Mouse (Mus musculus): ENCODE measurements around the gene Ints1.

The Ints1 gene

GRCm38 (mm10) chr5:139801231-139801630, 25.8 kb upstream of the Ints1 start:
- no peak for DNase-seq (ENCODE audit: low read depth, low spot score)

- DNase-seq (ENCODE audit: low read depth, low spot score) = no peak
These were observed 24.5 kb upstream of the Ints1 start for GRCm38 (mm10) chr5:139799801-139800590.

DNA sequence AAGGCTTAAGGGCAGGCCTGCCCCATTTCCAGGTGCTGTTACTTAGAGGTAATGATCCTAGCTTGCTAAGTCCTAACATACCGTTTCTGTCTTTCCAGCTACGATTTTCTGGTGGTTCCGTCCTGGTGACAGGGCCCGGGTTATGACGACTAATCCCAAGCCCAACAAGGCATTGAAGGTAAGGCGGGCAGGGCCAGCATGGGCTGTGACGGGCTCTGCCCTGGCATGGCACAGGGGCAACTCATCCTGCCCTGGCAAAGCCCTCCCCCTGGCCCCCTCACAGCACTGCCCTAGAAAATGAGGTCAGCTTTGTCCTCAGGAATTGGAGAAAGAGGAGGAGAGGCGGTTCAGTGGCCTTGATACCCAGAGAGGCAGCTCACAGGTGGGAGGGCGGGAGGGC, 23.6 kb upstream of the Ints1 start:
- DNase-seq (ENCODE audit: low read depth, low spot score) = no peak

DNA sequence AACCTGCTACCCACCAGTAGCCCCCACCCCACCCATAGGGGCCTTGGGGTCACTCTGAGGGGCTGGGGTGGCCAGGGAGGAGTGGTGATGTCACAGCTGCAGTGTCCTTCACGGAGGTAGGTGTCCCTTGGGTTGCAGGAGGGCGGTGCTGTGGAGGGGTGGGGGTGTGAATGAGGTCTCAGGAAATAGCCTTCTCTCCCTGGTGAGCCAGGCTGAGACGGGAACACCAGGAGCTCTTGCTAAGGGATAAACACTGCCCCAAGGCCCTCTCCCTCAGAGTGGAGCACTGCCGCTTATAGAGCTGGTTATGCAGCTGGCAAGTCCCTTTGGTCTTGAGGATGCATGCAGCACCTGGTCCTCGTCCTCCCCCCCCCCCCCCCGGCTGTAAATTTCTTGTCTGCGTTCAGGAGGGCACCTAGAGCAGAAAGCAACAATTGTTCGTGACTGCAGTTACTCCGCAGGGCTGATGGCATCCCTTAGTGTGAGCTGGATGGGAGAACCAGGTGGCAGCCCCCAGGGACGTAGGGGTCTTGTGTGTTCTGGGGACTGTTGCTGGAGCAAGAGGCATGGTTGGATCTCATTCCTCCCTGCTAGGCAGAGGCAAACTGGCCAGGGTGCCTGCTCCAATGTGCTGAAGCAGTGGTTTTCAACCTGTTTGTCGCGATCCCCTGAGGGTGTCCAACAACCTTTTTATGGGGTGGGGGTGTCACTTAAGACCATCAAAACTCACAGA, 22.9 kb upstream of the Ints1 start:
- DNase-seq (ENCODE audit: low read depth, low spot score) = no peak

DNA sequence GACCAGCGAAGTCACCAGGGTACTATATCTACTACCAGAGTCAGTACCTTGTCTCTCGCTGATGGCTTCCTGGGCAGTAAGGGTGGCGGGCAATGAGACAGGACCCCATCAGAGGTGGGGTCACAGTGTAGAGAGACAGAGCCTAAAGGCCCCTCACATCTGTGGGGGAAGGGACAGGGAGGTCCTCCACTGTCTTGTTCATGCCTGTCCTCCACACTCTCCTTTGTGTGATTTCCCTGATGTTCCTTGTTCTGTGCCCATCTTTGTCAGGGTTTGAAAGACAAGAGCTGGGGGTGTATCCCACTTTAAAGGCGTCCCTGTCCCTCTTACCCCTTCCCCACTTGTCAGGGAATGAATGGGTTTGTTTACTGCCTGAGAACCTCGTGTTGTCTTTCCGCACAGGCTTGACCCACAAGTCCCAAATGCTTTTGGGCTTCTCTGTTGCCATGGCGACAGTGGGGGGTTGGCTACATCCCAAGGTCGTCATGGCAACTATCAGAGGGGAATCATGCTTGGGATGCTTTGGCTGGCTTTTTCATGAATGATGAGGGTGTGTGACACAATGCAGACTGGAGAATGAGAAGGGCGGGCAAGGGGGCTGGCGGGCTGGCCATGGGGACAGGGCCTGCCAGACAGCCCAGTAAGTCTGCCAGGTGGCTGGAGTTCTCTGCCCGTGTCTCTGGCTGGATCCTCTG, 22.1 kb upstream of the Ints1 start:
- peak; percentile 87 for DNase-seq (ENCODE audit: low read depth, low spot score)

GRCm38 (mm10) chr5:139796900-139797299, 21.4 kb upstream of the Ints1 start:
- DNase-seq (ENCODE audit: low read depth, low spot score) = peak; percentile 67

- no peak for DNase-seq (ENCODE audit: low read depth, low spot score)
These were observed 20.6 kb upstream of the Ints1 start for GRCm38 (mm10) chr5:139796001-139796620.

GRCm38 (mm10) chr5:139794938-139795337, 19.5 kb upstream of the Ints1 start:
- DNase-seq (ENCODE audit: low read depth, low spot score) = no peak

- DNase-seq (ENCODE audit: low read depth, low spot score) = no peak
These were observed 18.7 kb upstream of the Ints1 start for GRCm38 (mm10) chr5:139794137-139794536.

DNA sequence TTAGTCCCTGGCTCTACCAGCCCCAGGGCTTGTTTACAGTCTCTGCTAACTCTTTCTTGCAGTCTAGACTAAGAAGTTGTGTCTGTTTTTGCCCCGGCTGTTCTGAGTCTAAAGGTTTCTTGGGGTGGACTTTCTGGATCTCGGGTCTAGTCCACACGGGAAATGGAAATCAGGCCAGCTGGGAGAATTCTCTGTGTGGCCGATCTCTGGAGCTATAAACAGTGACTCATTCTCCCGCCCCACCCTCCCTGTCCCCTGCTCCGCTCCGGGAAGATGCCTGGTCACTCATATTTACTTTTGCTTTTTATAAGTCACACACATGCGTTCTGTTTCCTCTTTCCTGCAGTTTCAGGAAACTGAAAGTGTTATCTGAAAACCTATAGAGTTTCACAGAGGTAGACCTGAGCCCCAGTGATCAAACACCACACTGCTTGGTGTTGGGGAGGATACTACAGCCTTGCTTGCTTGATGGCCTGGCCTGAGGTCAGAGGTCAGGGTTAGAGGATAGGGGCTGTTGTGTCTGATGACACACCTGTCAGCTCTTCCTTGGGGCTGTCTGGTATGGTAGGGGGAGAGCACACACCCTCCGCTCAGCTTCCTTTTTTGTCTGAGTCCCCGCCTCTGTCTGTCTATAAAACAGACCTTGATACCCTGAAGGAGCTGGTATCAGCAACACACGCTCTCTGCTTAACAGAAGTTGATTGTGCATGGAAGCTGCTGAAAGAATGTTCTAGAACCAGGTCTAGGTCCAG, 18.0 kb upstream of the Ints1 start:
- DNase-seq (ENCODE audit: low read depth, low spot score) = no peak

DNA sequence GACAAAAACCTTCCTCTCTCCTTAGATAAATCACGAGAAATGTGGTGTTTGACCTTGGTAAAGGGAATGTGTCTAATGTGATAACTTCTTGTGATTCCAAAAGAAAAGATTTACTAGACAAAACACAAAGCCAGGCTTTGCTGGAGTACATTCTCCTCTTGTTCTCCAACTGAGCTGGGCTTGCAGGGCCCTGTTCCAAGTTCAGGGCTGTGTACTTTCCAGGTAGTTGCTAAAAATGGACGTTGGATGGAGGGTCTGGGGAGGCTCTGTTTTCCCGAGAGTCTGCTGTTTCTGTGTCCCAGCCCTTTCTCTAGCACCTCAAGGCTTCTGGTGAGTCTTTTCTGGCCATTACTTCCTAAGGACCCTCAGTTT, 17.5 kb upstream of the Ints1 start:
- no peak for DNase-seq (ENCODE audit: low read depth, low spot score)

DNA sequence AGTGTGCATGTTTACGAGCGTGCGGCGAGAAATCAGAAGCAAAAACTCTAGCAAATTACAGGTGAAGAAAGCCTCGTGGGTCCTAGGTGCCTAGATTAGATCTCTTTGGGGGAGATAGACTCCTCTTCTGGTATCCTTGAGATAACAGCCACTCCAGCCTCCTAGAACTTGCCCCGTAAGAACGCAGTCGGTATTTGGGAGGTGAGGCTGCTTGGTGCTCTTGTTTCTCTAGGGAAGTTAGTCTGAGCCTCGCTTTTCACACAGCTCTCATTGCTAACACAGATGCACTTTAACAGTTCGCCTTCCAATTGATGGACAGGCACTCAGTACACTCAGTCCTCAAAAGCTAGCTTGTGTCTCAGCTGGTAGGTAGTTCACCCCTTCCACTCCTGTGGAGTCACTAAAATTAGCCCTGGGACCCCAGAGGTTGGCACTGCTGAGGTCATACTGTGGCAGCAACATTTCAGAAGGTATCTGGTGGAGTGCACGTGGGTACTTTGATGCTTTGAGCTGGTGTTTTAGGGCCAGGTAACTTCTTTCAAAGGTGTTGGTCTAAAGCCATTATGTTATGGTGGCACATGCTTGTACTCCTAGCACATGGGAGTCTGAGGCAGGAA, 16.8 kb upstream of the Ints1 start:
- DNase-seq (ENCODE audit: low read depth, low spot score) = no peak

- DNase-seq (ENCODE audit: low read depth, low spot score) = peak; percentile 92
These were observed 16.0 kb upstream of the Ints1 start, which contains the start of gene Mafk for GRCm38 (mm10) chr5:139791227-139792158. Mafk (plus strand) TSS chr5:139791513.

DNA sequence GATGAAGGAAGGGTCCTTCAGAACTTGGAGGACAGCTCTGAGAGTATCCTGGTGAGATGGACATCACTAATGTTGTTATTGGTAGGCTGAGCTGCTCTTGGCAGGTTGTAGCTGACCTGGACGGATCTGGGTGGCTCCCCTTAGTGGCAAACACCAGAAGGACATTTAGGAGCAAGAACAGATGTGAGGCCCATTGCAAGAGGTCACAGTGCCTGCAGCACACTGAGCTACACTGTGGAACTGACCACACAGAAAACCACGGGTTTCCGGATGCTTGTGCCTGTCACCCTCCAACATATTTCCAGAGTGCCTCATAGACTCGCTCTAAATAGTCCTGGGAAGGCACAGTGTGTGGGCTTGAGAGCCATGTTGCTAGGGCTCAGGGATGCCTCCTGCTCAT, 14.0 kb upstream of the Ints1 start:
- DNase-seq (ENCODE audit: low read depth, low spot score) = no peak

DNA sequence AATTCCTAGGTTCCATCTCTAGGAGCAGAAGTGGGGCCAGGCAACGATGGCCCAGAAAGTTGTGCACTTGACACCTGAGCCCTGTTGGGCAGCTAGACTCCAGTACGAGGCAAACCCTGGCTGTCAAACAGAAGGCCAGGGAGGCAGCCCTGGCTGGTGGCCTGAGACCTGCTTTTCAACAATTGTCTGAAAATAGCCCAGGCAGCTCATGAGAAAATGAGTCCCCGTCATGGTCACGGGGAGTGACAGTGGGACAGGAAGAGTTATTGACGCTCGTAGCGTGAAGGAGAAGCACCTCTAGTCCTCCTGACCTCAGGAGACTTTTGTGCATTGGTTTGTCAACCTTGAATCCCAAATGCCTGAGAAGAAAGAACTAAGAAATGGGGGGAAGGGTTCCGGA, 5.9 kb upstream of the Ints1 start:
- no peak for DNase-seq (ENCODE audit: low read depth, low spot score)

GRCm38 (mm10) chr5:139776966-139777365, 1.5 kb upstream of the Ints1 start:
- DNase-seq (ENCODE audit: low read depth, low spot score) = no peak

DNA sequence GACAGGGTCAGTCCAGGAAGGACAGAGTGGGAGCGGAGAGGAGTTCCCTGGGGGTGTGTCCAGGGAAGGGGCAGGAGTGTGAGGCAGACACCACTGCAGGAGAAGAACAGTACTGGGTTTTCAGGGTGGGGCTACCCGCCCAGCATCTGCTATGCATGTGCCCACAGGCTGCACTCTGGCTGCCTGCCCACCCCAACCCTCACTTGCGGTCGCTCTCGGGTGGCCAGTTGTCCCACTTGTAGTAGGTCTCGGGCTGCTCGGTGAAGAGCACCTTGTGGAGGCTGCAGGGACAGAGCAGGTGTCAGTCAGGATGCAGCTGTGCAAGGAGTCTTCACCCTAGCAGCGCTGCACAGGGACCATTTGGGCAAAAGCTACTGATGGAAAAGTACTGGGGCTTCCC, 7.3 kb downstream of the Ints1 start:
- no peak for DNase-seq (ENCODE audit: low read depth, low spot score)

- peak; percentile 69 for DNase-seq (ENCODE audit: low read depth, low spot score)
These were observed 11.2 kb downstream of the Ints1 start for GRCm38 (mm10) chr5:139764296-139764695.

DNA sequence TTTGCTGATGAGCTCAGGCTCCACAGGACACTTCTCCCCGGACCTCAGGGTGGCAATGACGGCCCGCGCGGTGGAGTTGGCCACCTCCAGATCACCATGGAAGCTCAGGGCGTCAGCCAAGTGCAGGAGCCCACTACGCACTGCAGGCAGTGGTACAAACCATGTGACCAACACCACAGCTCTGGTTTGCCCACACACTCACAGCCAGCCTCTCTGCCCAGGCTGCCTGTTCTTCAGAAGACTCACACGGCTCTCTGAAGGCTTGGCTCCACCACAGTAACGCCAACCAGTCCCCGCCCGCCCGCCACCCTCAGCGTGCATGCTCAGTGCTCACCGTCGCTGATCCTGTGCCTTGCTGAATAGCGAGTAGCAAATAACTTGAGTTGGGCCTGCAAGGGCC, 17.4 kb downstream of the Ints1 start:
- DNase-seq (ENCODE audit: low read depth, low spot score) = no peak

- DNase-seq (ENCODE audit: low read depth, low spot score) = no peak
These were observed 18.9 kb downstream of the Ints1 start for GRCm38 (mm10) chr5:139756586-139756985.

All from R1 (cell line).